Mouse (Mus musculus): ENCODE measurements around the gene Il23r.

- TF ChIP-seq POLR2A (IDR thresholded peaks at IDR 0.05; ENCODE audit: control insufficient read depth, low read depth, low read length) = no peak
- no peak for TF ChIP-seq CTCF (IDR thresholded peaks at IDR 0.05; ENCODE audit: control insufficient read depth, insufficient read depth, insufficient replicate concordance, low read depth, low read length)
Observed at GRCm38 (mm10) chr6:67437814-67438385, 53.8 kb downstream of the Il23r start.

Measured in testis, adult 2 months (tissue).